Mouse (Mus musculus): ENCODE data around the gene Hmgb3. TPM values are rescaled to one million over a fixed set of nuclear protein-coding genes. Genes with fewer than 3 reads are reported as not detected.

Hmgb3 gene
- polyA plus RNA-seq (2015; fragmentation: Nextera tagmentation; extraction: Ambion mirVana) = 46.5 and 62.3 TPM in 2 replicates

DNA sequence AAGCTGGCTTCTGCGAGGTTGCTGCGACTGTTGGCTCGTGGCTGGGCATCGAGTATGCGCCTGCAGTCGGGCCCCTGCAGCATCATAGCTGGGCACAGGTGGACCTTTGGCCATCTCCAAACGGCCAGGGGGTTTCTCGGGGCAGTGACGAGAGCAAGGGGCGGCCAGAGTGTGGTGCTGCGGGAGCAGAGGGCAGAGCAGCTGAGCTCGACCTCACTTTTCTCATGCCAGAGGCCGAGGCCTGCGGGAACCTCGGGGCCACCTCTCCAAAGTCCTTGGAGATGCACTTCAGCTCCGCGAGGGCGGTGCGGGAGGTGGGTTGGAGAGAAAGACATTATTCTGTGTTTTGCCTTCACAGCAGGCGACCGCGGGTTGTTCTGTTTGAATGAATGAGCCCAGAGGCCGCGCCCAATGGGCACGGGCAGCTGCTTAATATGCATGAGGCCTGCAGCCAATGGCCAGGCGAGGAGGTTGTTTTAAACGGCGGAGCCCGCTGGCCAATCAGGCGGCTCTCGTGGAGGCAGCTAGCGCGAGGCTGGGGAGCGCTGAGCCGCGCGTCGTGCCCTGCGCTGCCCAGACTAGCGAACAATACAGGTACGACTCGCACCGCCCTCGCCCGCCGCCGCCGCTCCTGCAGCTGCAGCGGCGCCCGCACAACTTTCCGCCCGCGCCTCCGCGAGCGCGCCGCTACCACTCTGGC, at the start of gene Hmgb3:
Gene Hmgb3 (plus strand): TSS at position 504 of the 700 bp plus-strand sequence.

Small RNA genes lying within 50 kb of the gene (microRNA-seq; reads per million reads assigned to microRNA genes)
- not detected for gene Gm23945

Other genes with a start within 250 kb of the Hmgb3 start
- gene Mtmr1, start 191.2 kb upstream of the Hmgb3 start, polyA plus RNA-seq (2015; fragmentation: Nextera tagmentation; extraction: Ambion mirVana) = 28.8 and 33.3 TPM in 2 replicates
- gene Cd99l2, start 63.1 kb upstream of the Hmgb3 start, polyA plus RNA-seq (2015; fragmentation: Nextera tagmentation; extraction: Ambion mirVana) = 22.9 and 27.7 TPM in 2 replicates
- 0.19 and 0.29 TPM in 2 replicates for gene Gpr50, start 107.7 kb downstream of the Hmgb3 start, polyA plus RNA-seq (2015; fragmentation: Nextera tagmentation; extraction: Ambion mirVana)

Measured in urinary bladder, postnatal 0 days (tissue).